Mouse (Mus musculus) left cerebral cortex, postnatal 14 days (tissue): ENCODE results near the gene Serpini1. TPM values are rescaled to one million over a fixed set of nuclear protein-coding genes. Genes with fewer than 3 reads are reported as not detected.

Experiments
- DNase-seq, 2 experiments: peaks; one replicate each; pipeline ENCODE4 v3.0.0; 2021 to 2022; ENCODE audit warnings: low spot score in 2 of 2, mixed read lengths in 1 of 2
- intact Hi-C: fragments of 180-260 bp; cut with DNase I; formaldehyde crosslinking; loops from one replicate; pipeline ENCODE4 v1.15.1; 2025
- long read RNA-seq, 2 experiments: library from polyadenylated mRNA; stranded (forward); transcript quantifications; one replicate each; pipeline ENCODE4 v2.0.0; 2021
- total RNA-seq, 2 experiments: library from RNA; stranded (reverse); gene quantifications; 2 replicates each; pipeline ENCODE4 v1.2.3; 2021

Serpini1 gene
- total RNA-seq: 100 to 1,000 TPM; 181 TPM
- long read RNA-seq, experiment 1, full-length matches to known transcripts: 253 of 273 reads
- long read RNA-seq, experiment 1, partial matches to known transcripts: 8 of 273 reads
- long read RNA-seq, experiment 1, other reads (novel, unspliced or antisense): 12 of 273 reads
- long read RNA-seq, experiment 2, full-length matches to known transcripts: 152 of 175 reads
- long read RNA-seq, experiment 2, partial matches to known transcripts: 7 of 175 reads
- long read RNA-seq, experiment 2, other reads (novel, unspliced or antisense): 16 of 175 reads

- intact Hi-C loops: loop anchor here (10.0 kb wide), 1 partner anchor 158 kb away; no protein-coding TSS in a partner anchor
- DNase-seq: peak; percentile 91 to 93
Observed at GRCm38 (mm10) chr3:75557292-75557691, at the start of gene Serpini1. Gene Serpini1 (plus strand): TSS chr3:75557547.

- intact Hi-C loops: loop anchor here (5.0 kb wide), 1 partner anchor 300 kb away; no protein-coding TSS in a partner anchor
- DNase-seq: peak; percentile 39 to 52
Observed at GRCm38 (mm10) chr3:75517631-75518250, 39.6 kb upstream of the Serpini1 start.

- intact Hi-C loops: no loop called here
- DNase-seq: no peak
Observed at GRCm38 (mm10) chr3:75521314-75521713, 36.0 kb upstream of the Serpini1 start.

DNA sequence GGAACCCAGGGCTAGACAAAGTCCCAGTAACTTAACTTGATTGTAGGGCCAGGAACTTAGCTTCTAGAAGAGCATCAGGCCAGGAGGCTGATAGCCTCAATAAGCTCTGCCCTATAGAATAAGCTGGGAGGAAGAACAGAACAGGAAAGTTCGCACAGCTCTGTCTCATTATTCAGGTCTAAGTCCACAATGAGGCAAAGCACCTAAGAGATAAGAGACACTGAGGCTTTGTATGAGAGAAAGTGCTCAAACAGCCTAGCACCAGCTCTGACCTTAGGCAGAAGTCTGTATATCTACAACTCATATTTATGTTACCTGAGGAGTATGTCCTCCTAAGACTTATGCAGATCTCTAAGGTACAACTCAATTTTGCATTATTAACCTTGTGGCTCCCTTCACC lies 34.8 kb upstream of the Serpini1 start:
- intact Hi-C loops: no loop called here

DNA sequence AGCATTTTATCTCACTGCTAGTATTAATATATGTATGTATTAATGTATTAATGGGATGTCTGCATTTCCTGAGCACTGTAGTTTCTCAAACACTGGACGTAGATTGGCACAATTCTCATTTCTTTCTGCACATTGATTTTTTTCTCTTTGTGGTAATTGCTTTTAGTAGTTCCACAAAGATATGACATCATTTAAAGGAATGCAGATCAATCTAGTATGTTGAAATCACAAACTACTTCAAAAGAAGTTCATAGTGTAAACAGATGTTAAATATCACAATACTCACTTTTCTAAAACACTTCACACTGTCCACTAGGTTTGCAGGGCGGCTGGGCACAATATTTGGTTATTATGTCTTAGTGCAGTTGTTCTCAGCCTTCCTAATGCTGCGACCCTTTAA lies 26.3 kb upstream of the Serpini1 start:
- intact Hi-C loops: no loop called here
- DNase-seq: no peak

More for the DNA sequence above, 34.8 kb upstream of the Serpini1 start:
- DNase-seq: no peak

- intact Hi-C loops: no loop called here
- DNase-seq: no peak
Observed at GRCm38 (mm10) chr3:75534045-75534834, 23.1 kb upstream of the Serpini1 start.

DNA sequence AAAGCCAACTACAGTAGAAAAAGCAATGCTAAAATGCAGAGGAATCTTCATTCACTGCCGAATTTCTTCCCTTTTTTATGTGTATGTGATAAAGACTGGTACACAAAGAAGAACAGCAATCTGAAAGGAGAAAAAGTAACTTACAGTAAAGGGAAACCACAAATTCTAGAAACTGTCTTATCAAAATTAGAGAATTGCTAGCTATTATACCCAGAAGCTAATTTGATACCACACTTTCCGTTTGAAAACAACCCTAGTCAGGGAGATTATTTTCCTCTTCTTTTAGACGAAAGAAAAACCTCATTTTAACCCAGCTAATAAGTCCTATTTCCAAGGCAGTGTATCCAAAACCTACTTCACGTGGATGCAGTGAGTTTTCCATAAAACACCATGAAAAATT lies 16.1 kb upstream of the Serpini1 start:
- no peak for DNase-seq
- intact Hi-C loops: no loop called here

- intact Hi-C loops: no loop called here
- no peak for DNase-seq
Observed at GRCm38 (mm10) chr3:75542852-75543251, 14.5 kb upstream of the Serpini1 start.

DNA sequence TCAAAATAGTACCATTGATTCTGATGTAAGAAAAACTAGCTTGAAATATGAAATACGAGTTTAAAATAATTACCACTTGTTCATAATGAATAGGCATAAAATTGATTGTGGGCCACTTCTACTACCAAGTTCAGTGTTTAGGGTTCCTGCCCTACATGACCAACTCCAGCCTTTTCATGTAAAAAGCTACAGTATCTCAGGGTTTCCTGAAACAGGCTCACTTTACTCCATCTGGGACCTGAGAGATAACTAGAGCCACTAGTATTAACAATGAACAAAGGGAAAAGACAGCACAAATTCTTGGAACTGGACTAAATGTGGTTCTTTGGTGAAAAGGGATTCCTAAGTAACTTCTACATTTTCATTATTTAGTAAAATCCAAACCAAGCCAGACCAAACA lies 13.1 kb upstream of the Serpini1 start:
- DNase-seq: no peak
- intact Hi-C loops: no loop called here

GRCm38 (mm10) chr3:75551248-75551647 lies 6.1 kb upstream of the Serpini1 start:
- intact Hi-C loops: loop anchor here (10.0 kb wide), 1 partner anchor 164 kb away; no protein-coding TSS in a partner anchor
- DNase-seq: no peak

DNA sequence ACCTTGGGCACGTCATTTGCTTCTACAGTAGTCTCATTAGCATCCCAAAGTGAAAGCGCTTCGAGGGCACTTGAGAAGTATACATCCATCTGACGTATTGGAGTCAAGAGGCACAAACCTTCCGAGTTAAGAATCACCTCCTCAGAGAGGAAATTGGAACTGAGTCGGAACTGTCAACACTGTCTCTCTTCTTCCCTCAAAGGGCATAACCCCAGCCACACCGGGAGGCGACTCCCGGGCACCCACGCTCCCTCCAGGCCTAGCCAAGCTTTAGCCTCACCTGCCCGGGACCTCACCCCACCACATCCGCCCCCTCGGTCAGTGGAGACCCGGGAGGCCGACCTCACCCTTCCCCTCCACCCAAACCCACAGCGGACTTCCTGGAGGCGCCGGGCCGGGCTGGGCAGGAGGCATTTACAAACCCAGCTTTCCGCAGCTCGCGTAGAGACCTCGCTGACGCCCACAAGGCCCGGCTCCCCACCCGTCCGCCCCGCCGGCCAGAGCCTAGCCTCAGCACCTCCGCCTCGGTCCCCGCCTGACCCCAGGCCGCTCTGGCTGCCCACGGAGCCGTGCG lies 1.1 kb upstream of the Serpini1 start:
- DNase-seq: peak in 1 of 2 experiments; percentile 26
- intact Hi-C loops: loop anchor here (10.0 kb wide), 1 partner anchor 159 kb away; no protein-coding TSS in a partner anchor

DNA sequence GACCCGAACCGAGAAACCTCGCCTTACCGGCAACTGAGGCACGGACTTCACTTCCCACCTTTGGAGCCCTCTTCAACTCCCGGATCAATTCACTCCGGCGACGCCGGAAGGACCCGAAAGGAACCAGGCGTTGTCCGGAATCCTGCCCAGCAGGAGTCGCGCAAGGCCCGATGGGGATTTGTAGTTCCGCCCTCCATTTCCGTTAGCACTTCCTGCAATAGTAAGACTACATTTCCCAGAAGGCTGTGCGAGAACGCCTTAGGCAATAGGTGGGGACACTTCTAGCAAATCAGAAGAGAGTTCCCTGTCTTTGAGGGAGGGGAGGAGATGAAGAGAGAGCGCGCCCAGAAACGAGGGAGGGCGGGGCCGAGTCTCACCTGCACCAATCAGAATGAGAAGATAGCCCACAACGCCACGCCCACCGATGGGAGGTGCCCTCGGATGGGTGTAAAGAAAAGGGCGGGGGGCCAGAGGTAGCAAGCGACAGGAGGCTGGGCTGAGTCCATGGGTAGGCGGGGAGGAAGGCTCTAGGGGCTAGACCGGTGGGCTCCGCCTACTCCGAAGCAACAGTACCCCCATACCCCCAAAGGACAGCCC lies 554 bp upstream of the Serpini1 start, which contains the start of gene Pdcd10:
TSS of gene Pdcd10 (minus strand) at position 162 of the 597 bp plus-strand sequence.
- DNase-seq: peak; percentile 99 to 100
- intact Hi-C loops: loop anchor here (10.0 kb wide), 1 partner anchor 158 kb away; no protein-coding TSS in a partner anchor

DNA sequence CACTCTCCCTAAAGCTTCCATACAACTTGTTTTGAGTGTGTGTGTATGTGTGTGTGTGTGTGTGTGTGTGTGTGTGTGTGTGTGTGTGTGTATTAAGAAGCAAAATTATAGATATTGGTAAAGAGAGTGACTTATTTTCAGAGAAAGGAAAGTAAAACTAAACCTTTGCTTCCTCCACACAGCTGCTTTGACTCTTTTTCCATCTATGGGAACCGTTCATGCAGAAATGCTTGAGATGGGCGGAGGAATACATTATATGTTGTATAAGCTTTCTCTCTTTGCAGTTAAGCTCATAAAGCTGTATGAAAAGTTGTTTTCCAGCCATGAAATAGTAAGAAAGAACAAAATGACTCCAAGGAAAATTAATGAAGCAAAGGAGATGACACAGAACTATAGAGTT lies 16.7 kb downstream of the Serpini1 start:
- intact Hi-C loops: no loop called here
- no peak for DNase-seq

DNA sequence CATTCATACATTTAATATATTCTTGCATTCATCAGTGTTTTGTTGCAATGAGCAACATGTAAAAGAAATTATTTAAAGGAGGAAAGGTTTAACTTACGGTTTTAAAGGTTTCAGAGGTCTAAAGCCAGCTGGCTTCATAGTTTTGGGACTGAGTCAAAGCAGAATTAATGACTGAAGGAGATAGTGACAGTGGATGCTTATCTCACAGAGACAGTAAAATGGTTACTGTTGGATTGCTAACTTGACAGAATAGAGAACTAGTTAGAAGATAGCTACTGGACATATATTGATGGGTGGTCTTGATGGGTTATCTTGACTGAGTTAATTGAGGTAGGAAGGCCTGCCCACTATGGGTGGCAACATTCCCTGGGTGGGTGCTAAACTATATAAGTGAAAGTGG lies 18.2 kb downstream of the Serpini1 start:
- intact Hi-C loops: no loop called here
- no peak for DNase-seq

DNA sequence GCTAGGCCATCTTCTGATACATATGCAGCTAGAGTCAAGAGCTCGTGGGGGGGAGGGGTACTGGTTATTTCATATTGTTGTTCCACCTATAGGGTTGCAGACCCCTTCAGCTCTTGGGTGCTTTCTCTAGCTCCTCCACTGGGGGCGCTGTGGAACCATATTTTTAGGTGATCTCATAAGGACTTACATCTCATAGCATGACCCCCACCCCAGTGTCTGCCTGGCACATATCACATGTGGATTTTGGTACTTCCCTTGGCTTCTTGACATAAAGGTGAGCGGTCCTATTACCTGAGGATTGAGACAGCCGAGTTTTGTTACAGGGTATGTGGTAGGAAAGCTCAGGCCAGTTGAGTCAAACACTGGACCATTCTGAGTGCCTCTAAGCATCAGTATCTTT lies 22.0 kb downstream of the Serpini1 start:
- DNase-seq: no peak

GRCm38 (mm10) chr3:75583293-75583692 lies 25.9 kb downstream of the Serpini1 start:
- intact Hi-C loops: no loop called here

More for the DNA sequence above, 22.0 kb downstream of the Serpini1 start:
- intact Hi-C loops: no loop called here

DNA sequence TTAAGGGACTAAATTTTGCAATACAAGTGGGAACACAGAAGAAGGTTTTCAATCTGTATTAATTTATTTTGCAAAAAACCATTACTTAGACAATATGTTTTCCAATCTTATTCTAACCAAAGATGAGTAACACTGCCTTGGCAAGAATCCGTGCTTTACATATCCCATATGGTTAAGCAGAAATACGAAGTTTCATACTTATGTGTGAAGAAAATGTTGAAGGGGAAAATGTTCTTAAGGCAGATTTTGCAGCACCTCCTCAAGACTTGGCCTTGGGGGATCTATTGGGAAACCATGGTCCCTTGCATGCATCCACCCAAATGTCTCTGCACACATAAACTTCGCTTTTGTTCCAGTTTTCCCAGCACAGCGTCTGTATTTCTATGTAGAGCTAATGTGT lies 27.6 kb downstream of the Serpini1 start:
- peak; percentile 14 to 39 for DNase-seq
- intact Hi-C loops: no loop called here

More at GRCm38 (mm10) chr3:75583293-75583692, 25.9 kb downstream of the Serpini1 start:
- DNase-seq: peak; percentile 7 to 13

DNA sequence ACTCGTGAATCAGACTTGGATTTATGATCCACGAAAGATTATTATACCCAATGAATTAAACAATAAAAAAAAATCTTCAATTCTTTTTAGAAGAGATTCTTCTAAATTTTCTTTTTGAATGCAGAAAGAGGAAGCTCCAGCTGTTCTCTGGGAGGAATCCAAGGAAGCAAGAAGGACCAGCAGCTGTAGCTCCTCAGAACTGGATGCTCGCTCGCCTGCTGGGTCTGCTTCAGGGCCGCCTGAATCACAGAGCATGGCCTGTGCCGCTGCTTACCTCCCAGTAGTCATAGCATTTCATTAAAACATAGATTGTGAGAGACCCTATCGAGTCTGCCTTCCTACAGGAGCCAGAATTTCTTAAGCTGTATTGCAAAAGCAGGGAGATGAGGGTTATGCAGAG lies 53.7 kb downstream of the Serpini1 start:
- intact Hi-C loops: no loop called here
- DNase-seq: no peak

- DNase-seq: no peak
- intact Hi-C loops: no loop called here
Observed at GRCm38 (mm10) chr3:75624627-75625026, 67.3 kb downstream of the Serpini1 start.
